Mouse (Mus musculus) cerebellum, adult 2 months (tissue): Measurements from ENCODE around the gene Ccl22. TPM values are rescaled to one million over a fixed set of nuclear protein-coding genes. Genes with fewer than 3 reads are reported as not detected.

Experiments used
- DNase-seq, 2 experiments: peaks; one replicate each; pipeline ENCODE4 v3.0.0; 2021
- H3K27ac ChIP-seq: fragments of 200-500 bp; 2 replicates; pipeline ENCODE4 v1.5.1; 2012; ENCODE audit warnings: low read length, control low read depth, inconsistent platforms; ENCODE audit not compliant: insufficient read depth
- H3K27me3 ChIP-seq: fragments of 200-500 bp; 2 replicates; pipeline ENCODE4 v1.6.1; 2012; ENCODE audit warnings: inconsistent platforms, mild to moderate bottlenecking, low read length, moderate library complexity; ENCODE audit not compliant: control insufficient read depth, insufficient read depth
- H3K4me1 ChIP-seq: fragments of 200-500 bp; 2 replicates; pipeline ENCODE4 v1.6.1; 2011; ENCODE audit warnings: low read length; ENCODE audit not compliant: control insufficient read depth, insufficient read depth
- H3K4me3 ChIP-seq: fragments of 200-500 bp; replicated peaks from 2 replicates; pipeline ENCODE3; 2011; ENCODE audit warnings: mild to moderate bottlenecking, low read depth, low read length, control low read depth; ENCODE audit not compliant: insufficient read depth
- CTCF ChIP-seq: fragments of 200-500 bp; IDR thresholded peaks from 2 replicates; pipeline ENCODE4 v1.5.1; 2011; ENCODE audit warnings: low read depth, mild to moderate bottlenecking, control low read depth, low read length, moderate library complexity, borderline replicate concordance; ENCODE audit not compliant: insufficient read depth
- POLR2A ChIP-seq: fragments of 200-500 bp; IDR thresholded peaks from 2 replicates; pipeline ENCODE4 v1.6.1; 2011; ENCODE audit warnings: low read length, control low read depth, borderline replicate concordance; ENCODE audit not compliant: insufficient read depth
- WGBS: fragments of 180-500 bp; shearing (Covaris S2); methylation state at CpG from one replicate; pipeline ENCODE4 v1.1.7; 2018; 5-methylcytosine and 5-hydroxymethylcytosine counted together
- polyA plus RNA-seq: library from polyadenylated mRNA; depleted of rRNA; stranded (reverse); fragments of >200 nt; gene quantifications from 2 replicates; pipeline ENCODE4 v1.2.3, GENCODE M21; 2012

Gene Ccl22
- polyA plus RNA-seq, 1 experiment = 0.21 TPM

DNA sequence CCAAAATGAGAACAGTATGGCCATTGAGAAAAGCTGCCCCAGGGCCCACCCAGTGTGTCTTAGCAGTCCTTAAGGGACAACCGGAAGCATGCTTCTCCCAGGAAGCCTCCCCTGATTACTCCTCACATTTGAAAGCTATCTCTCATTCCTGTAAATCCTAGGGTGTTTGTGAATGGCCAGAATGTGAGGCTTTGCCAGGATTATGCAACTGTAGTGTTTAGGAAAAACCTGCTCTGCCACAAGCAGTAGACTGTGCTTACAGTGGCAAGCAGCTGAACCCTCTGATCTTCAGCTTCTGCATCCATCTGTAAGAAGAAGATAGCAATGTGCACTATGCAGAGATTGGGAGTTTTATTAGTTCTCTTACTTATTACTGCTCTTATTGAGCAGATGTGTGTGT is 29.2 kb downstream of the Ccl22 start:
- H3K4me3 ChIP-seq = no peak overlapping the region
- DNase-seq = peak in 1 of 2 experiments; percentile 20

DNA sequence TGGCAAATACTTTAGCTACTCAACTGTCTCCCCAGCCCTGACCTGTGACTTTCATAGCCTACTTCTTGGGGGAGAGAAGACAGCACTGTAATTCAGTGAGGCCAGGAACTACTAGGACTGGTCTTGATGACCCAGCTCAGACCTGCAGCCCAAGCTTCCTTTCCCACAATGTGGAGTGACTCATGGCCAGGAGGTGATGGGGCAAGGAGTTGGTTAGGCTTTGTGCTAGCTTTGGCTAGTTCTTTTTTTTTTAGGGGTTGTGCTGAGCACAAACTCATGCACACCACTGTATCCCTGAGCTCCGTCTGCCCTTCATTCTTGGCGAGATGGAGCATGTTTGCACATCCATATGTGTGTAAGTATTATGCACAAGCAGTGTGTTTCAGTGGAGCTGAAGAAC is 31.0 kb downstream of the Ccl22 start:
- no peak overlapping the region for H3K4me3 ChIP-seq
- no peak overlapping the region for H3K27ac ChIP-seq
- DNase-seq = no peak
- WGBS = 82% methylated on average over 2 of the region's 2 CpGs
- no peaks in the 10 kb centered on the region for H3K27me3 ChIP-seq
- H3K4me1 ChIP-seq = no peaks in the 10 kb centered on the region
- no peak for TF ChIP-seq CTCF
- no peak for TF ChIP-seq POLR2A

More for the DNA sequence above, 29.2 kb downstream of the Ccl22 start:
- Histone ChIP-seq H3K27me3 (no peaks in the 10 kb centered on the region), H3K27ac (no peak overlapping the region), H3K4me1 (0 out of 2 replicates have a peak, but pooled peaks cover 2% of the 10 kb centered on the region)
- no peak for TF ChIP-seq CTCF
- TF ChIP-seq POLR2A = no peak
- 91% methylated on average over 1 of the region's 1 CpGs for whole genome bisulfite sequencing

DNA sequence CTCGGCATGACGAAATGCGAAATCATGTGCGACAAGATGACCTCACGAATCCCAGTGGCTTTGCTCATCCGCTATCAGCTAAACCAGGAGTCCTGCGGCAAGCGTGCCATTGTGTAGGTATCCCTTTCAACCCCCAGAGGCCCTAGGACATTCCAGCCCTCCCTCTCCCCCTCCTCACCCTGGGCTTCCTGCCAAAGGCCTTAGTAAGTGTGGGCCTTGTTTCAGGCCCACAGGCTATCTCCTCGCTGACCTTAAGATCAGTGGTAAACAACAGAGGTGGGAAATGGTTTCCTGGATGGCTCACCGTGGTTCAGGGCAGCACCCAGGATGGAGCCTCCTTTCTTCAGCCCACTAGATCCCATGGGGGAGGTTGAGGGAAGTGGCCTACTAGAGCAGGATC is 32.6 kb downstream of the Ccl22 start:
- no peak for DNase-seq
- no peaks in the 10 kb centered on the region for H3K4me1 ChIP-seq
- no peaks in the 10 kb centered on the region for H3K27me3 ChIP-seq
- H3K27ac ChIP-seq = no peak overlapping the region
- no peak for TF ChIP-seq CTCF
- no peak for TF ChIP-seq POLR2A
- 65% methylated on average over 10 of the region's 10 CpGs for WGBS
- H3K4me3 ChIP-seq = no peak overlapping the region

GRCm38 (mm10) chr8:94778473-94778872 is 33.1 kb downstream of the Ccl22 start:
- no peak for DNase-seq
- Histone ChIP-seq H3K27ac (no peak overlapping the region), H3K27me3 (no peaks in the 10 kb centered on the region), H3K4me3 (no peak overlapping the region), H3K4me1 (no peaks in the 10 kb centered on the region)
- TF ChIP-seq CTCF (no peak), POLR2A (no peak)
- WGBS = 44% methylated on average over 5 of the region's 5 CpGs

- H3K27me3 ChIP-seq = no peaks in the 10 kb centered on the region
- 67% methylated on average over 10 of the region's 10 CpGs for WGBS
- H3K27ac ChIP-seq = no peak overlapping the region
- no peak for DNase-seq
- no peak overlapping the region for H3K4me3 ChIP-seq
- no peak for TF ChIP-seq POLR2A
- TF ChIP-seq CTCF = no peak
- H3K4me1 ChIP-seq = no peaks in the 10 kb centered on the region
Measured at GRCm38 (mm10) chr8:94778895-94779533, 33.6 kb downstream of the Ccl22 start.

- WGBS = 91% methylated on average over 16 of the region's 16 CpGs
Measured at GRCm38 (mm10) chr8:94779534-94780294, 34.3 kb downstream of the Ccl22 start.

GRCm38 (mm10) chr8:94780491-94781154 is 35.2 kb downstream of the Ccl22 start:
- no peak overlapping the region for H3K4me3 ChIP-seq
- H3K27ac ChIP-seq = no peak overlapping the region
- 85% methylated on average over 21 of the region's 21 CpGs for WGBS
- no peaks in the 10 kb centered on the region for H3K27me3 ChIP-seq
- TF ChIP-seq CTCF (no peak), POLR2A (no peak)
- no peaks in the 10 kb centered on the region for H3K4me1 ChIP-seq
- DNase-seq = no peak

More at GRCm38 (mm10) chr8:94779534-94780294, 34.3 kb downstream of the Ccl22 start:
- Histone ChIP-seq H3K4me1 (no peaks in the 10 kb centered on the region), H3K4me3 (no peak overlapping the region), H3K27me3 (no peaks in the 10 kb centered on the region), H3K27ac (no peak overlapping the region)
- no peak for DNase-seq
- TF ChIP-seq CTCF (no peak), POLR2A (no peak)
